Mouse (Mus musculus) right cerebral cortex, postnatal 36 days (tissue): Measurements from ENCODE around the gene Zcchc10.
"Not testable (repeated sequence)": the region's sequence is repeated elsewhere in the genome, so short reads cannot be mapped to it uniquely, and the experiment has no call there.

ENCODE experiments used
- DNase-seq, 2 experiments: peaks; one replicate each; pipeline ENCODE4 v3.0.0; 2022; ENCODE audit warnings: low spot score in 2 of 2, mixed read lengths in 1 of 2

Gene Zcchc10

DNA sequence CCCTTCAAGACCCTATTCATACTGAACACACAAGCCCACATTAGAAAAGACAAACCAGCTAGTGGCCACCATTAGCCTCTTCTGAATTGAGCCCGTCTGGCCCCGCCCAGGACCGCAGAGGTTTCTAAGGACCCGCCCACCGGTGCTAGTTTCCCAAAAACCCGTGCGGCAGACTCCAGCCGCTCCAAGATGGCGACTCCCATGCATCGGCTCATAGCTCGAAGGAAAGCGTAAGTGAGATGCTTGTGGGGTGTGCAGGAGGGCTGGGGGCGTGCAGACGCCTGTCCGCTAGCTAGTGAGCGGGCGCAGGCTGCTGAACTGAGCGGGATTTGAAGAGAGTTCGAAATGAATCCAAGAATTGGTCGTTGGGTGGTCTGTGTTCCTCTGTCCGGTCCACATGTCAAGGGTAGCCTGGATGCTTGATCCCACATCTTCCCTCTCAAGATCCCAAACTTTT is at the start of gene Zcchc10:
Zcchc10 (plus strand) TSS at position 168 of the 457 bp plus-strand sequence.
- DNase-seq: peak; percentile 84 to 88

DNA sequence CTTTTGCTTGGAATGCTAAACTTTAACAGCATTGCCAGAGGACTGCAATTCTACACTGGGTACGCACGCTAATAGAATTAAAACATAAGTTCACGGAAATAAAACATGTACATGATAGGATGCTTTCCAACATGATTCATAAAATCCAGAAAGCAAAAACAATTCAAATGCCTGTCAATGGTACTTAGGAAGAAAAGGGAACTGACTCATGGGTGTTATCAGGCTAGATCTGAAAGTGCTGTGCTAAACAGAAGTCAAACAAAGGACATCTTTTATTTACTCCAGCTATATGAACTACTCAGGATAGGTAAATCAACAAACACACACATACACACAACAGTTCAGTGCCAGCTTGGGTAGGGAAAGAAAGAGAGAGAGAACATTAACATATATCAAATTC is 49.1 kb upstream of the Zcchc10 start:
- no peak for DNase-seq

DNA sequence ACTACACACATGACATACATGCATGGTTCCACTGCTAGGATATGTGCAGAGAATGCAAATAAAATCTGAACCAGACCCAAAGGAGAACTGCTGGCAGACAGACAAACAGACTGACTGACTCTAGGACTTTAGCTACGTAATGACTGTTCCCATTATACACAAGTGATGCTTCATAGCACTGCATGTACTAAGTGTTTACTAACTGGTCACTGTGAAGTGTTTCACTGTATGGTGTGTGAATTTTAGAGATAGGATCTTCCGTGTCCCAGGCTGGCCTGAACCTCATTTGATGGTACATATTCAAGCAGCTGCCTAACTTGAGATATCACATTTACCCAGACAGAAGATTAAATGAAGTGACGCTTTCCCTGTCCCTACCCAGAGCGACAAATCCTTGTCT is 46.1 kb upstream of the Zcchc10 start:
- DNase-seq: no peak

DNA sequence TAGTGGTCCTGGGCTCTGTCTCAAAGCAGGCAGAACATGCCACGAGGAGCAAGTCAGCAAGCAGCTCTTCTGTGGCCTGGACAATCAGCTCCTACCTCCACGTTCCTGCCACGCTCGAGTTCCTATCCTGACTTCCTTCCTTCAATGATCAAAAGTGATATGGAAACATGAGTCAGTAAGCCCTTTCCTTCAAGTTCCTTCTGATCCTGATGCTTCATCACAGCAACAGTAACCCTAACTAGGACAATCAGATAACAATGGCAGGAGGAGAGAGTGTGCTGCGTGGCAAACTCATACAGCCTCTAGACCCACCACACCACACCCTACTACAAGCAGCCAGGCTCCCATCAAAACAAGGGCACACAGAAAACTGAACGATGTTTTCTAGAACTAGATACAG is 38.6 kb upstream of the Zcchc10 start:
- DNase-seq: no peak

DNA sequence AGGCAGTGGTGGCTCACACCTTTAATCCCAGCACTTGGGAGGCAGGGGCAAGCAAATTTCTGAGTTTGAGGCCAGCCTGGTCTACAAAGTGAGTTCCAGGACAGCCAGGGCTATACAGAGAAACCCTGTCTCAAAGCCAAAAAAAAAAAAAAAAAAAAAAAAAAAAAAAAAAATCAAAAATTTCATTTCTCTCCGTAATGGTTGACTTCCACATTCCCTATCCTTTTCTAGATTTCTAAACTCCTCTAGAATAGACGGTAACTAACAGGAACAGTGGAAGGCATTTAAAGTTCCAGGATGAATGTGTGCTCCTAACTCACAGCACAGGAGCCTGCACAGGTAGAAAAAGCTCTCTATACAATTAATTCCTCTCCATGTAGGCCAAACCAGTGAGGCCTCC is 34.3 kb upstream of the Zcchc10 start:
- not testable (repeated sequence) for DNase-seq

DNA sequence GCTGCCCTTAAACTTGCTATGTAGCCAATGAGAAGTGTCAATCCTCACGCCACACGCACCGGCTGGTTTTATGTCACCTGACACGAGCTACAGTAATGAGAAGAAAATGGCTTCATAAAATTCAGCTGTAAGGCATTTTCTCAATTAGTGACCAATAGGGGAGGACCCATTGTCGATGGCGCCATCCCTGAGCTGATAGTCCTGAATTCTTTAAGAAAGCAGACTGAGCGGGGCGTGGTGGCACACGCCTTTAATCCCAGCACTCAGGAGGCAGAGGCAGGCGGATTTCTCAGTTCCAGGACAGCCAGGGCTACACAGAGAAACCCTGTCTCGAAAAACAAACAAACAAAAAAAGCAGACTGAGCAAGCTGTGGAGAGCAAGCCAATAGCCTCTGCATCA is 33.6 kb upstream of the Zcchc10 start:
- DNase-seq: no peak

DNA sequence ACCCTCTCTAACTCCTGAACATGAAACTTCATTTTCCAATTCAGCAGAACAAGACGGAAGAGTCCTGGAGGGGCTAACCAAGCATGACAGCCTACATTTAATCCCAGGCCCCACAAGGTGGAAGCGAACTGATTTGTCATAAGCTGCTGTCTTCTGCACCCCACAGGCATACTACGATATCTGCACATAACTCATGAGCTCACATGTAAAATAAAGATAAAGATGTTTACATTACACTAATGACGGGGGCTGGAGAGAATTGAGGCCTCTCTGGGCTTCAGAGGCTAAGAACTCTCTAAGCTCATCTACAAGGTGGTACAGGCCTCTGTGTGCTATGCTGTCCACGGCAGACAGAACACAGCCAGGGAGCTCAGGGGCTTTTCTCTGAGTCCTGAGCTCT is 30.0 kb upstream of the Zcchc10 start:
- DNase-seq: no peak

DNA sequence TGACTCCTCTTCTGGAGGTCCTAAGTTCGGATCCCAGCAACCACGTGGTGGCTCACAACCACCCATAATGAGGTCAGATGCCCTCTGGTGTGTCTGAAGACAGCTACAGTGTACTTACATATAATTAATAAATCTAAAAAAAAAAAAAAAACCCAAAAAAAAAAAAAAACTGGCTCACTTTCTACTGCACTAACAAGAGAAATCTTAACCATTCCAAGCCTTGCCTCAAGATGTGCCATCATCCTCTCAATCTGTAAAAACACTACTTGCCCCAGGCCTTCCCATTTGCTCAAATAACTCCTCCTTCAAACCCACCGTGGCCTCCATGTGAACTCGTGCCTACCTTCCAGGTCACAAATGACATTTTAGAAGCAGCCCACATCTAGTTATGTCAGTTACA is 27.6 kb upstream of the Zcchc10 start:
- no peak for DNase-seq

DNA sequence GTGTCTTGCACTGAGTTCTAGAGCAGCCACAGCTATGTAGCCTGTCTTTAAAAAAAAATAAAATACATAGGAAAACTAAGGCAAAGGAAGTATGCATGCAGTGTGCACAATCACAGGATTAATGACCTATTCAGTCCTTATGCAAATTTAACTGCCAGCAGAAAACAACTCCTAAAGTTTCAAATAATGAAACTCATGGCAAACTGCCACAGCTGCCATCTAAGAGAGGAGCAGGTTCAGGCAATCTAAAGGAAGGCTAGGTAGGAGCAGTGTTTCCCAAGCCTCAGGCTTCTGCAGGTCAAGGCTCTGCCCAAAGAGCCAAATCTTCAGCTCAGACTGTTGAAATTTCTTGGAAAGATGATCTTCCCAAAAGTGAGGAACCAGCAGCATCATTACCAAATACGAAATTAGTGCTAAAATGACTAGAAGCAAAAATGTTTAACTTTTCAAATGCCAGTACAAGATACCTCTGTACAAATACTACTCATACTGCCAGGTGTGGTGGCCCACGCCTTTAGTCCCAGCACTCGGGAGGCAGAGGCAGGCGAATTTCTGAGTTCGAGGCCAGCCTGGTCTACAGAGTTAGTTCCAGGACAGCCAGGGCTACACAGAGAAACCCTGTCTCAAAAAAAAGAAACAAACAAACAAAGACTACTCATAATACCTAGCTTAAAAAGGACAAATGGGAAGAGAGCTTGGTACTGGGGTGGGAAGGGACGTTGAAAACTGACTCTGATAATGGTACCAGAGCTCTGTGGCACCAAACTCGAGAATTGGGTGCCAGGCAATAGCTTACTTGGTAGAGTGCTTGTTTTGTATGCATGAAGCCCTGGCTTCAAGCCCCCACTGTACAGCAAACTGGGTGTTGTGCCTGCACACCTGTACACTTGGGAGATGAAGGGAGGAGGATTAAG is 26.3 kb upstream of the Zcchc10 start:
- DNase-seq: no peak

DNA sequence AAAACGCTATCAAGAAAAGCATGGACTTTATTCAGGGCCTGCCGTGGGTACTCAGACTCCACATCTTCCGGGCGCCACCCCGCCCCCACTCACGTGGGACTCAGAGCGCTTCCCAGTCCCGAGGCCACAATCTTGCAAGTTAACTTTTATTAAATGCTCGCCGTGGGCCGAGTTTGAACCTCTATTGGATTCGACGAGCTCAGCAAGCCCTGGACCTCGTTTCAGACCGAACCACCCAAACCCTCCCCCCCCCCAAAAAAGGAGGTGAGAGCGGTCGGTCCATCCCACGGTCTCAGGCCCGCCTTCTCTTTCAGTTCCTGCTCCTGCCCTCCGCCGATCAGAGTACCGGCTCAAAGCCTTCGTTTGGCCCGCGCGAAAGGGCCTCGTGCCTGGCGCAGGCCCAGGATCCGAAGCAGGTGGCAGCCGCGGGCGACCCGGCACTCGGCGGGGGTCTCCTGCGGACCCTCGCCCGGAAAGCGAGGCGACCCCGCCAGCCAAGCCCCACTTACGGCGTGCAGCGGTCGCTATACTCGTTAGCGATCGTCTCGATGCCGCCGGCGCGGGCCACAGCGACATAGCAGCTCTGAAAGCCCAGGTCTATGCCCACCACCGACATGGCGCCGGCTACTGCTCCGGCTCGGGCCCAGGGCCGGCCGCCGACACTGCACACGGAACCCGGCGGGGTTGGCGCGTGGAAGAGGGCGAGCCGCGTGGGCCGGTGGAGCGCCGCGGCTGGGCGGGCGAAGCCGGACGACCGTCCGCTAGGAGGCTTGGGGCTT is 24.7 kb upstream of the Zcchc10 start:
- DNase-seq: peak; percentile 27 to 39

DNA sequence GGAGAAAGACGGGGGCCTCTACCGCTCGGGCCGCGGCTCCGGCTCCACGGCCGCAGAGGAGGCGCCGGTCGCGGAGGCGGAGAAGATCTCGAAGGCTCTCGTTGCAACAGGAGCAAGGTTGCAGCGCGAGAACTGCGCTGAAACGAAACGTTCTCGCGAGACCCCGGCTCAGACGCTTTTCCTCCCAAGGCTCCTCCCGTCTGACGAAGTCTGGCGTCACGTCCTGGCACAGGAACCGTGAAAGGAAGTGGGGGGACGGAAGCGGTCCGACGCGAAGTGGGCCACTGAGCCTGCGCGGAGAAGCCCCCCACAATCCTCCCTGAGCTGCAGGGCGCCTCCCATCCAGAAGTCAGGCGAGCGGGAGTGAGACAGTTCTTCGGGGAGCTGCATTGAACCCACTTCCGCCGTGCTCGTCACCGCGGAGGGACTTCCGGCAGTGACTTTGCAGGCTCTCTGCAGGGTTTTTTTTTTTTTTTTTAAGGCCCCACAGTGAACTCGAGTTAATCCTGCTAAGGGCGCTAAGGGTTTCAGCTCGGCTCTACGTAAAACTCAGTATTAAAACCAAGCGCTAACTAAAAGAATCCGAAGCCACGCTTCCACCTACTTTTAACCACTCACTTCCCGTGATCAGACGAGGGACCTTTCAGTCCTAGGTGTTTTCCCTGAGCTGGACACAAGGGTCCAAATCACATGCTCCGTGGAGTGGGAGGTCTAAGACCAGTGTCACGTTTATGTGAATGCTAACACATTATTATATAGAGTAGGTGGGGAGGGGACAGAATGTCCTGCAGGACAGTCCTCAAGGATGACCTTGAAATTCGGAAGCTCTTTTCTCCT is 23.9 kb upstream of the Zcchc10 start, which contains the start of gene Hspa4:
Hspa4 (minus strand) TSS at position 128 of the 837 bp plus-strand sequence.
- peak; percentile 97 to 98 for DNase-seq

DNA sequence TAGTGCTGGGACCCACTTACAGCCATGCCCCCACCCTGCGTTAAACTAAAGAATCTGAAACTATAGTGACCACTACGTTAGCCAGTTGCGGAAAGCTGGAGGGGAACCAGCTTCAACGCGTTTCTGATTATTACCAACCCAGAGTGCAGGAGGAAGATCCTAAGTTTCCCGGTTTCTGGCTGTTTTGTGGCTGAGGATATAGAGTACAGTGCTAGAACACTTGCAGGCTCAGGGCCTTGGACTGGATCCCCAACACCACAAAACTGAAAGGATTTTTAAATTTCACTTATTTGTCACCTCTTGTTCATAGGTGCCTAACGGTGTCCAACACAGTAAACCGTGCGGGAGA is 23.3 kb upstream of the Zcchc10 start:
- no peak for DNase-seq

DNA sequence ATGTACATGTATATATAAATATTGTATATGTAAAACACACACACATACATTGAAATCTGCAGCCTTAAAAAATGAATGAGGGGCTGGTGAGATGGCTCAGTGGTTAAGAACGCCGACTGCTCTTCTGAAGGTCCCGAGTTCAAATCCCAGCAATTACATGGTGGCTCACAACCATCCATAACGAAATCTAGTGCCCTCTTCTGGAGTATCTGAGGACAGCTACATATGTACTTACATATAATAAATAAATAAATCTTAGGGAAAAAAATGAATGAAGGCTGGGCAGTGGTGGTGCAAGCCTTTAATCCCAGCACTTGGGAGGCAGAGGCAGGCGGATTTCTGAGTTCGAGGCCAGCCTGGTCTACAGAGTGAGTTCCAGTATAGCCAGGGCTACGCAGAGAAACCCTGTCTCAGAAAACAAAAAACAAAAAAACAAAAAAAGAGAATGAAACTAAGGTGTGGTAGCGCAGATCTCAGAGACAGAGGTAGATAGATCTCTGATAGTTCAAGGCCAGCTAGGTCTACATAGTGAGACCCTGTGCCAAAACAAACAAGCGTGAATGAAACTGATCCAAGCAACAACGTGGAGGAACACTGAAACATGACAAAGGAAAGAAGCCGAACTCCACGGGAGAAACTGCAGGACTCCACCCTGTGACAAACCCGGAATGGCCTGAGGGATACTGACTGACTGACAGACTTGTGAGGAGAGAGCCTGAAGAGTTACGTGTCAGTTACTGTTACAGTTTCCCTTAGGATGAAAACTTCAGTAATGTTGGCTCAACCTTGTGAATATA is 20.2 kb upstream of the Zcchc10 start:
- DNase-seq: no peak

DNA sequence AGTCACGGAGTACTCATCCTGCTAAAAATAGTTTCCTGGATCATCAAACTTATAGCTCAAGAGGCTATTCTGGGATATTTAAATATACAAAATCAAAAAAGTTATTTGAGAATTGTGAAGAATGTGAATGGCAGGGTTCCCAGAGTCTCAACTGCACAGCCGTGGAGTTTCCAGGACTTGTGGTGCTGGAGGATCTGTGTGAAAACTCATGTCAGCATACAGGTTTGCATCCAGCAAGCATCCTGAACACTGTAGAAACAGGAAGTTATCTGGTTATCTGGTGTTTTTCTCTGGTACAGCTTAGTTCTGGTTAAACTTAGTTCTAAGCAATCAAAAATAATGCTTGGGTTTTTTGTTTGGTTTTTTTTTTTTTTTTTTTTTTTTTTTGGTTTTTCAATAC is 17.5 kb upstream of the Zcchc10 start:
- no peak for DNase-seq

DNA sequence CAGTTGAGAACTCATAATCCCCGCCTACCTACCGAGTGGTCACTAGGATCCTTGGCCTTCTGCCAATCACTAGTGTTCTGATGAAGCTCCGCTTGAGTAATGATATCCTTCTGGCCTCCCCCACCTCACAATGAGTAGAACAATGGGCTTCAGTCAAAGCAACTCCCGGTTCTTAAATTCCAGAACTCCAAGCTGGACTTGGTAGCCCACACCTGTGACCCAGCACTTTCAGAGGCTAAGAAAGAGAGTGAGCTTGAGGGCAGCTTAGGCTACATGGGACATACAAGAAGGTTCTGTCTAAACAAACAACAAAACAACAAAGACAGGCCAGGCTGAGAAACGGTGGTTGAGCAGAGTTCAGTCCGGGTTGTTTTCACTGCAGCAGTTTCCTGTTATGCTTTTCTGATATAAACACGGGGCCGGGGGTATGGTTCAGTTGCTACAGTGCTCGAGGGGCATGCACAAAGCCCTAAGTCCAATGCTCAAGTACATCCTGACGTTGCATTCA is 16.9 kb upstream of the Zcchc10 start:
- no peak for DNase-seq

DNA sequence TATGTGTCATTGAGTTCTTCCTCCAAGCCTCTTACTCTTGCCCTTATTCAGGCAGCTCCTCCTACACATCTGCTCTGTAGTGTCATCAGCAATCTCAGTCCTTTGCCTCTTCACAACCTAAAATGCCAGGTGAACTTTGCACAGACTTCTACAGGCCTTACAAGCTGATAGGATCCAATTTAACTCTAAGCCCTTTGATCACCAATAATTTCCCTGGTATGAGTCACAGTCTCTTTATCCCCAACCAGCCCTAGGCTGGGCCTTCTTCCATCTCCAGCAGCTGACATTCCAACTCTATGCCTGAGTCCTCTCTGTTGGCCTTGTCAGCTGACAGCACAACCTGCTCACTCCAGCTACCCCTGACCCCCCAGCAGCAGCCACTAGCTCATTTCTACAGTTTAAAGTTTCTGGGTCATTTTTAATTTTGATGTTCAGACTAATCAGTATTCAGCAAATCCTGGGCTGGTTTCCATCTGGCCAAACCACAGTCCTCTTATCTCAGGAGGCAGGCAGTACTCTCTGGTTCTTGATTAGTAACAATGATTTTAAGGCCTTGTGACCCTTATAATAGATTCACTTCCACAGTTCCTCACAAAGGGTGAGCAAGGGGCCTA is 16.1 kb upstream of the Zcchc10 start:
- DNase-seq: no peak

DNA sequence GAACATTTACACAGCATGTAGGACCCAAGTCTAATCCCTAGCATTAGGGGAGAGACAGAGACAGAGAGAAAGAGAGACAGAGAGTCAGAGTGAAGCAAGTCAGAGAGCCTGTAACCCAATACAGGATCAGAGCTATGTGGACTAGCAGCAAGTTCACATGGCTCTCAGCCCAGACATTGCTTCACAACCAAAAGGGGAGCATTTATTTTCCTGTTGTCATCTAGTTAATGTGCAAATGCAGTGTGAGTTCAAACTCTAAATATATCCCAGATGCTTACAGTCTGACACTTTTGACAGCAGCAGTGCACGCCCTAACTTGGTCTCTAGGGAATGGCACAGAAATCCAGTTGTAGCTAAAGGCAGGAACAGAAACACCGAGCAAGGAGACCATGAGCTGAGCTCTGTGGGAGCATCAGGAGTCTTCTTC is 15.6 kb upstream of the Zcchc10 start:
- DNase-seq: no peak

DNA sequence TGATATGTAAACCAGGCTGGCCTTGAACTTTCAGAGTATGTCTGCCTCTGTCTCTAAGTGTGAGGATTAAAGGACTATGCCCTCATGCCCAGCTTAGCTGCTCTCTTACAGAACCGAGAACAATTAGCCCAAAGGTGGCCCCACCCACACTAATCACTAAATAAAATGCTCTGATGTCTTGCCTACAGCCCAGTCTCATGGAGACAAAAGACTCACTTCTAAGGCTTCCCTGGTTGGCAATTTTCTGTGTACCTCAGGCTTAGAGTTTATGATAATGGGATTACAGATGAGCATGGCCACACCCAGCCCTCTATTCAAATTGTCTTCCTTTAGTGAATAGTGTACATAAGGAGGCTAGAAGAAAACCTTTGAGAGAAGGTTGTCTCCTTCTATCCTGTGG is 13.1 kb upstream of the Zcchc10 start:
- no peak for DNase-seq

DNA sequence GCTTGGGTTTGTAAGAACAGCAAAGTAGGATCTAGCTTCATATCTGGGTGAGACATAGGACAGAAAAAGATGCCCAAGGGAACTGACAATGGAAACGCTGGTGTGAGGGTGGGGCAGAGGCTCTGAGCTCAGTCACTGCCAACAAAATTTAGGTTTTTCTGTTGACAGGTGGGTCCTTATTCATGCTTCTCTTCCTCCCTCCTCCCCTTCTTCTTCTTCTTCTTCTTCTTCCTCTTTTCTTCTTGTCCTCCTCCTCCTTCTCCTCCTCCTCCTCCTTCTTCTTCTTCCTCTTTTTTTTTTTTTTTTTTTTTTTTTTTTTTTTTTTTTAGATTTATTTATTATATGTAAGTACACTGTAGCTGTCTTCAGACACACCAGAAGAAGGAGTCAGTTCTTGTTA is 11.7 kb upstream of the Zcchc10 start:
- DNase-seq: not testable (repeated sequence)

DNA sequence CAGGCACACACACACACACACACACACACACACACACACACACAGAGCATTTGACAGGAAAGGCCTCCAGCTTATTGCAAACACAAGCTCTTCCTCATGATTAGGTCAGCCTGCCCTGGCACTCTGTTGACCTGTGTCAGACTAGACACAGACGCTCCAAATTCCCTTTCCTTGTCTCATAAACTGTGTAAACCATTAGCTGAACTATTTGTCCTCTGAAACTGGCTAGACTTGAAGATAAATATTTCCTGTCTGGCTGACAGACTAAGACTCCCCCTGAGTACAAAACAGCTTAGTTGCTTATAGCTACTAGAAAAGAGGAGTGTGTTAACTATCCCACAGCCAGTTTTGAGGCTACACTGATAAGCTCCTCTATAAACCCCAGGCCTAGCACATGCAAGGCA is 9.7 kb upstream of the Zcchc10 start:
- no peak for DNase-seq
